Mouse (Mus musculus) limb, embryonic 14.5 days (tissue): ENCODE results near the gene Ovol3. TPM values are rescaled to one million over a fixed set of nuclear protein-coding genes. Genes with fewer than 3 reads are reported as not detected.

Source experiments
- ATAC-seq: fragments of 200-750 bp; cut with Nextera tagmentation; 2 replicates; pipeline ENCODE4 v1.8.0; 2017; ENCODE audit warnings: low read depth, moderate number of reproducible peaks, moderate TSS enrichment; ENCODE audit not compliant: low FRiP score
- DNase-seq: peaks from one replicate; pipeline ENCODE4 v3.0.0-alpha.2; 2015; ENCODE audit warnings: low spot score
- H3K27ac ChIP-seq: fragments of 300-500 bp; sonication (generic); replicated peaks from 2 replicates; pipeline ENCODE4 v1.5.1; 2014; ENCODE audit warnings: low read depth, mild to moderate bottlenecking, low read length, moderate library complexity, mixed read lengths
- H3K27me3 ChIP-seq: fragments of 300-500 bp; sonication (generic); 2 replicates; pipeline ENCODE4 v1.6.1; 2014; ENCODE audit warnings: low read length, mixed read lengths; ENCODE audit not compliant: control insufficient read depth, insufficient read depth
- H3K36me3 ChIP-seq: fragments of 300-500 bp; sonication (generic); 2 replicates; pipeline ENCODE4 v1.6.1; 2014; ENCODE audit warnings: mild to moderate bottlenecking, low read length, moderate library complexity, mixed read lengths; ENCODE audit not compliant: control insufficient read depth, insufficient read depth
- H3K4me1 ChIP-seq: fragments of 300-500 bp; sonication (generic); 2 replicates; pipeline ENCODE4 v1.6.1; 2014; ENCODE audit warnings: antibody characterized with exemption, low read length, mixed read lengths; ENCODE audit not compliant: control insufficient read depth, insufficient read depth
- H3K4me2 ChIP-seq: fragments of 300-500 bp; sonication (generic); replicated peaks from 2 replicates; pipeline ENCODE4 v1.6.1; 2014; ENCODE audit warnings: low read depth, mild to moderate bottlenecking, low read length, moderate library complexity; ENCODE audit not compliant: severe bottlenecking
- H3K4me3 ChIP-seq: fragments of 300-500 bp; sonication (generic); replicated peaks from 2 replicates; pipeline ENCODE4 v1.5.1; 2014; ENCODE audit warnings: low read length
- H3K9ac ChIP-seq: fragments of 300-500 bp; sonication (generic); 2 replicates; pipeline ENCODE4 v1.6.1; 2014; ENCODE audit warnings: mild to moderate bottlenecking, low read depth, low read length, moderate library complexity; ENCODE audit not compliant: severe bottlenecking
- H3K9me3 ChIP-seq: fragments of 300-500 bp; sonication (generic); 2 replicates; pipeline ENCODE4 v1.6.1; 2016; ENCODE audit warnings: low read length; ENCODE audit not compliant: control insufficient read depth
- POLR2A ChIP-seq: fragments of 200-500 bp; IDR thresholded peaks from 2 replicates; pipeline ENCODE4 v1.8.0; 2012; ENCODE audit warnings: inconsistent platforms, mild to moderate bottlenecking, moderate library complexity, borderline replicate concordance; ENCODE audit not compliant: insufficient read depth, insufficient read length; ENCODE audit errors: extremely low read depth
- WGBS: fragments of 180-500 bp; shearing (Covaris S2); extraction: QIAGEN DNeasy Blood & Tissue Kit; methylation state at CpG from one replicate; pipeline ENCODE4 v1.1.7; 2014; 5-methylcytosine and 5-hydroxymethylcytosine counted together
- polyA plus RNA-seq, 2 experiments: library from polyadenylated mRNA; depleted of rRNA in 1 of 2; stranded (reverse) in 1 of 2; unstranded in 1 of 2; fragments of >200 nt; fragmentation: Nextera tagmentation in 1 of 2; extraction: Ambion mirVana in 1 of 2; gene quantifications; 2 replicates each; pipeline versions ENCODE4 v1.2.1 to v1.2.3; 2012 to 2014

Ovol3 gene
- polyA plus RNA-seq, 2 experiments: 0.24 to 0.72 TPM

DNA sequence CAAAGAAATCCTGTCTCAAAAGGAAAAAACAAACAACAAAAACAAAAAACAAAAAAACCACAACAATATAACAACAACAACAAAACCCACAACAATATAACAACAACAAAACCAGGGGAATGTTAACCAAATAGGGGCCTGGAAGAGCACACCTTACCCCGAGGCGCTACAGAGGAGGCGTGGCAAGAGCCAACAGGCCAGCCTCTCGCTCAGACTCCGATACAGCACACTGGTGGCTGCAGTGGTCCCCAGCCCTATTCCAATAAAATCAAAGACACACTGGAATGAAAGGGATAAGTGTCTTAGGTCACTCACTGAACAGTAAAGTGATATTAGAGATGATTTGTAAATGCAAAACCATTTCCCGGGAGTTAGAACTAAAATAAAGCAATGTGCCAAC lies 44.0 kb upstream of the Ovol3 start:
- H3K27ac ChIP-seq: 0 out of 2 replicates have a peak overlapping the region, but pooled peaks have one; percentile 92
- no peak for DNase-seq
- no peak for TF ChIP-seq POLR2A
- no peaks in the 10 kb centered on the region for H3K27me3 ChIP-seq
- ATAC-seq: no peak
- H3K4me3 ChIP-seq: peak overlapping the region; percentile 73
- H3K9me3 ChIP-seq: no peaks in the 10 kb centered on the region
- 2% methylated on average over 6 of the region's 6 CpGs for WGBS
- H3K36me3 ChIP-seq: no peaks in the 10 kb centered on the region
- peak overlapping the region; percentile 50; the same call in 1 of the 2 replicates for H3K9ac ChIP-seq
- H3K4me2 ChIP-seq: peak overlapping the region; percentile 92
- H3K4me1 ChIP-seq: peaks cover 5% of the 10 kb centered on the region; the same call in 1 of the 2 replicates

- H3K4me3 ChIP-seq: no peak overlapping the region
- TF ChIP-seq POLR2A: no peak
- ATAC-seq (no peak), DNase-seq (no peak)
- no peaks in the 10 kb centered on the region for H3K9me3 ChIP-seq
- H3K9ac ChIP-seq: no peak overlapping the region
- no peaks in the 10 kb centered on the region for H3K36me3 ChIP-seq
- peaks cover 5% of the 10 kb centered on the region; the same call in 1 of the 2 replicates for H3K4me1 ChIP-seq
- H3K4me2 ChIP-seq: 0 out of 2 replicates have a peak overlapping the region, but pooled peaks have one; percentile 92
- H3K27me3 ChIP-seq: no peaks in the 10 kb centered on the region
- no peak overlapping the region for H3K27ac ChIP-seq
- 47% methylated on average over 2 of the region's 2 CpGs for WGBS
These were observed 43.4 kb upstream of the Ovol3 start for GRCm38 (mm10) chr7:30278911-30279310.

- 73% methylated on average over 6 of the region's 6 CpGs for WGBS
- Histone ChIP-seq H3K4me3 (no peak overlapping the region), H3K4me1 (peaks cover under 1% of the 10 kb centered on the region; the same call in 1 of the 2 replicates), H3K36me3 (no peaks in the 10 kb centered on the region), H3K4me2 (no peak overlapping the region), H3K9me3 (no peaks in the 10 kb centered on the region), H3K27me3 (no peaks in the 10 kb centered on the region), H3K9ac (no peak overlapping the region), H3K27ac (no peak overlapping the region)
- DNase-seq (no peak), ATAC-seq (no peak)
- TF ChIP-seq POLR2A: no peak
These were observed 38.9 kb upstream of the Ovol3 start for GRCm38 (mm10) chr7:30274383-30274782.

DNA sequence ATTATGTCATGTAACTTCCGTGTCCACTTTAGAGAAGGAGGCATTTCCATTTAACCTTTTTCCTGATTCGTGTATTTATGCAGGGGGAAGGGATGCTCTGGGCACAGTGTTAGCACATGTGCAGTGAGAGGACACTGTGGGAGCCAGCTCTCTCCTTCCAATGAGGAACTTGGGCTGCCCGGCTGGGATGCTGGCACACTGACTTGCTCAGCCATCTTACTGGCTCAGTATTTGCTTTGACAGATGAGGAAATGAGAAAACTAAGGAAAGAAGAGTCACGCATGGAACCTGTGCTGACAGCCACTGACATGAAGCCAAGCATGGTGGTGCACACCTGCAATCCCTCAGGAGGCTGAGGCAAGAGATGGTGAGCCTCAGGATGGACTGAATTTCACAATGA lies 34.1 kb upstream of the Ovol3 start:
- Histone ChIP-seq H3K36me3 (no peaks in the 10 kb centered on the region), H3K4me2 (no peak overlapping the region), H3K4me3 (no peak overlapping the region), H3K9me3 (no peaks in the 10 kb centered on the region), H3K27ac (no peak overlapping the region), H3K27me3 (no peaks in the 10 kb centered on the region), H3K9ac (no peak overlapping the region), H3K4me1 (no peaks in the 10 kb centered on the region)
- DNase-seq (no peak), ATAC-seq (no peak)
- WGBS: 91% methylated on average over 4 of the region's 4 CpGs
- no peak for TF ChIP-seq POLR2A

DNA sequence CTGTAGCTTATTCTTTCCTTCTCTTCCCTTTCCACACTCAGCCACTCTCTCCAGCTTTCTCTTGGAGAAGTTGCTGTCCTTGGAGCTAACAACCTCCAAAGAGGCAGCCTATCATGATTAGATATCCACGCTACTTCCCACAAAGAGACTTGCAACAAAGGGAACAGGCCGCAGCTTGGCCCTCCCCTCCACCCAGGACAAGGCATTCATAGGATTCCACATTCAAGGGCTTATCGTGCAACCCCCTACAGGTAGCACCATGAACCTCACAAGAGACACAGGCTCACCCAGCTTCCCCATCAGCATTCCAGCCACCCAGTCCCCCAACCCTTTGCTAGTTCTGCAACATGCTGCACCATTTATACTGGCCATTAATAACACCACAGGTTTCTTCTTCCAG lies 31.3 kb upstream of the Ovol3 start:
- H3K9ac ChIP-seq: no peak overlapping the region
- no peaks in the 10 kb centered on the region for H3K27me3 ChIP-seq
- no peak overlapping the region for H3K4me2 ChIP-seq
- TF ChIP-seq POLR2A: no peak
- H3K27ac ChIP-seq: no peak overlapping the region
- no peak overlapping the region for H3K4me3 ChIP-seq
- H3K9me3 ChIP-seq: no peaks in the 10 kb centered on the region
- DNase-seq: no peak
- ATAC-seq: no peak
- H3K4me1 ChIP-seq: no peaks in the 10 kb centered on the region
- H3K36me3 ChIP-seq: peaks cover 5% of the 10 kb centered on the region; the same call in 1 of the 2 replicates
- WGBS: 89% methylated on average over 3 of the region's 3 CpGs

DNA sequence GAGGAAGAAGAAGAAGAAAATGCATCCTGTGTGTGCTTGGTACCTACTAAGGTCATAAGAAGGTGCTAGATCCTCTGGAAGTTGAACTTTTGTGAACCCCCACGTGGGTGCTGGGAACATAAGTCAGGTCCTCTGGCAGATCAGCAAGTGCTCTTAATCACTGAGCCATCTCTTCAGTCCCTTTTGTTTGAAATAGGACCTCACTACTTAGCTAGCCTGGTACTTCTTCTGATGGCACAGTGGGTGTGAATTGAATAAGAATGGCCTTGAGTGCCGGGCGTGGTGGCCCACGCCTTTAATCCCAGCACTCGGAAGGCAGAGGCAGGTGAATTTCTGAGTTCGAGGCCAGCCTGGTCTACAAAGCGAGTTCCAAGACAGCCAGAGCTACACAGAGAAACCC lies 30.4 kb upstream of the Ovol3 start:
- no peak overlapping the region for H3K27ac ChIP-seq
- no peak overlapping the region for H3K4me2 ChIP-seq
- H3K9ac ChIP-seq: no peak overlapping the region
- no peak for DNase-seq
- TF ChIP-seq POLR2A: no peak
- 88% methylated on average over 7 of the region's 7 CpGs for WGBS
- ATAC-seq: no peak
- peaks cover 9% of the 10 kb centered on the region; the same call in 1 of the 2 replicates for H3K36me3 ChIP-seq
- no peak overlapping the region for H3K4me3 ChIP-seq
- H3K9me3 ChIP-seq: no peaks in the 10 kb centered on the region
- H3K27me3 ChIP-seq: no peaks in the 10 kb centered on the region
- H3K4me1 ChIP-seq: no peaks in the 10 kb centered on the region
